Mouse (Mus musculus) kidney, adult 9 months (tissue): ENCODE data around the gene Rpain.

ENCODE experiments used
- DNase-seq: peaks from one replicate; pipeline ENCODE4 v3.0.0; 2022

The Rpain gene

DNA sequence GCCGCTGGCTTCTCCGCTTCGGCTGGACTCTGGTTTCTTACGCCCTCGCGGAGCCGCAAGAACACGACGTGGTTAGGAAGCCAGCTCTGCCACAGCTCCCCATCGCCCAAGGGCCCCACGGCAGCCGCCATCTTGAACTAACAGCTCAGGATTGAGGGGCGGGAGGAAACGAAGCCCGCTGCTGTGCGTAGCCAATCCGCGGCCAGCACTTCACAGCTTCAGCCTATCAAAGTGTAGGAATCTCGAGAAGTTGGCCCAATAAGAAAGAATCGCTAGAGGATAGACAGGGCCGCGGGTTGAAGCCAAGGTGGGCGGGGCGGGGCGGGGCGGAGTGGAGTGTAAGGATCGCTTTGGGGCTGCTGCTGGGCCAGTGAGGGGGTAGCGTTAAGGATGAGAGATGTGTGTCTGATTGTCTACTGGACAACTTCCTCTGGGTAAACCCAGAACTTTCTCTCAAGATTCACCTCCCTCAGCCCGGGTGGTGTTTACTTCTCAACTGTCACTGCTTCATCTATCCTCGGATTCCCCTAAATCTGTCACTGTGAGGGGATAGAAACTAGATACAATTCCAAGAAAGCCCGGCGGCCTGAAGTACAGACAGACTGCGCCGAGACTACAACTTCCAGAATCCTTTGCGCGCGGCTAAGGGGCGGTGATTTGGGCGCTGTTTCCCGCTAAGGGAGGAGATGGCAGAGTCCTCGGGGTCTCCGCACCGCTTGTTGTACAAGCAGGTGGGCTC lies at the start of gene Rpain, which contains the start of gene Nup88:
TSS of gene Rpain (plus strand) at position 393 of the 739 bp plus-strand sequence.
TSS of gene Nup88 (minus strand) at position 153 of the 739 bp plus-strand sequence.
- peak; percentile 96 for DNase-seq

DNA sequence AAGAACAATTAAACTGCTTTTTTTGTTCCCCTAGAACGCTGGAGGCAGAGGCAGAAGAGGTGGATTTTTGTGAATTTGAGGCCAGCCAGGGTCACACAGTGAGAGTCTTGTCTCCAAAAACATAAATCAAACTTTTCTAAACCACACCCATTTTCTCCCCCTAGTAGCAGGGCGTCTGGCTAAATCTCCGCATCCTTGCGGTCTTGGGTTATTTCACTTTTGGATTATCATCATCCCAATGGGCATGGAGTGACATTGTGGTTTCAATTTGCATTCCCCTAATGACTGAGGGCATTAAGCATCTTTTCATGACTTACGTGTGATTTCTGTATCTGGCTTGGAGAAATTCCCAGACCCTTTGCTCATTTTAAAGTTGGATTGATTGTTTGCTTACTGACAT lies 38.6 kb upstream of the Rpain start:
- no peak for DNase-seq

DNA sequence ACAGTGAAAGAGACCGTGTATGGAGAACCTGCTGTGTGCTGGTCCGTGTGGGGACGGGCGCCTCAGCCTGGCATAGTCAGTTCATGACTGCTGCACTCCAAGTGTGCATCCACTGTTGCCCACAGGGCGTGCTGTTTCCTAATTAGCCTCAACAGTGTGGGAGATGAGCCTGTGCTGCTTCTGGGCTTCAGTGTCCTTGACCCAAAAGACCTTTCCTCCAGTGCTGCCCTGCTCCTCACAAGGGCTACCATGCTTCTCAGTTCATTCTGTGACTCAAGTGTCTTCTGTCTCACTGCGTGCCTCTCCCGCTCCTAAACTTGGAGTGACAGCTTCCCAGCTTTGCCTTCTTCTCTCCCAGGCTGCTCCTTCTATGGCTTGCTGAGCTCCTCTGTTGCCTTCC lies 34.7 kb upstream of the Rpain start:
- DNase-seq: no peak

DNA sequence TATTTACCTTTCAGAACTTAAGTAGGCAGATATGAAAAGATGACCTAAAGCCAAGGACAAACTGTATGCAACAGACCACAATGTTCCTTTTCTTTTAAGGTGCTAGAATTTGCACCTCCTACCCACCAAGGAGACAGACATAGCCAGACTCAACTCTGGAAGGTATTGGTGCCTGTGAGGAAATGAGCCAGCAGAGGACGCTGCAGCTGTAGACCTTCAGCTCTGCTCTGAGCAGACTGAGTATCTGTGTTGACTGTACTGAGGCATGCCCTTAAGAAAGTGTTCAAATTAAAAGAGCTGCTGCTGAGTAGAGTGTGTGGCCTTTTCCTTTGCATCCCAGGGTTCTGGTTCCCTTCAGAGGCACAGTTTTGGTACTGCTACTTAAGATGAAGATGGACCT lies 27.4 kb upstream of the Rpain start:
- DNase-seq: no peak

DNA sequence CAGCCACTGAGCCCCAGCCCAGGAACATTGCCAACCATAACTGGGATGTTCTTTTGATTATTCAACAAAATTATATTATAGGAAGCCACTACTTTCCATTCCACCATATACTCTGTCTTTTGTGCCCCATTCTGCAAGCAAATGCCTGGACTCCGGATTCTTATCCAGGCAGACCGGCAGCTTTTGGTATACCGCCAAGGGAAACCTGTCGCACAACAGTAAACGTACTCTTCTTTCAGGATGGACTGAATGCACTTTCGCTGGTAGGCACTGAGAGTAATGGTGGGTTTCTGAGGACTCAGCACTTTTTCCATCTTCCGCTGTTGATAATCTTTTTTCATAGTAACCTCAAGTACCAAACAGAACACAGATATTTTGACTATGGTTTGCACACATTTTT lies 26.4 kb upstream of the Rpain start:
- DNase-seq: no peak

DNA sequence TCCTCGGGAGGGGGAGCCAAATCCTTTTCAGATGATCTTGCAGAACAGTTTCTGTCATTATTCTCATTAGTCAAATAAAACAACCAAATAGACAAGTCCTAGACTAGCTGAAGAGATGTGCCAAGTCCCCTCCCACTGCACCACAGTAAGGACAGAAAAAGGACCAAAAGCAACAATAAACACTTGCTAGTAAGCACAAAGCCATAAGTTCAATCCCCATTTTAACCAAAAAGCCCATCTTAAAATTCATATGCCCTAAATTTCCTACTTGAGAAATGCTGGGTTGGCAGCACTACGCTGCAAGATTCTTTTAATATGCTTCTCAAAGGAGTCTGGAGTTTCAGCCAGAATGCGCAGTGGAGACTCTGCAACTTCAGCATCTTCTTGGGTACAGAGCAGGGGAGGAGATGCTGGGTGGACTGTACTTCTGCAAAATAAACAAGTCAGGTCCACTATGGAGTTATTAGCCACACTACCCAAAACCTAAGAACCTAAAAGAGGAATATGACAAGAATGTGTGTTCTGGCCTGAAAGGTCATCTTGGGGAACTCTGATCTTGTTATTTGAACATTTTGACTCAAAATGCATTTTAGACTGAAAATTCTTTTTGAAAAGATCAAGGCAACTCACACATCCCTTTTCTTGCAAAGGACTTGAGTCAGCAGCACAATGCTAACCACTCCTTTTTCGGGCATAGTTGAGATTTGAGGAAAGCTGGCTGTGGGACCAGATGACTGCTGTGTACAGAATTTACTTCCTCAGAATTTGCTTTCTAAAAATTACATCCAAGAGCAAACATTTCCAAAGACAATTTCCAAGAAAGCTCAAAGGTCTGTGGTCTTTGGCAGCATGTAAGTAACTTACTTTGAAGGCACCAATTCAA lies 24.8 kb upstream of the Rpain start:
- DNase-seq: peak; percentile 9

DNA sequence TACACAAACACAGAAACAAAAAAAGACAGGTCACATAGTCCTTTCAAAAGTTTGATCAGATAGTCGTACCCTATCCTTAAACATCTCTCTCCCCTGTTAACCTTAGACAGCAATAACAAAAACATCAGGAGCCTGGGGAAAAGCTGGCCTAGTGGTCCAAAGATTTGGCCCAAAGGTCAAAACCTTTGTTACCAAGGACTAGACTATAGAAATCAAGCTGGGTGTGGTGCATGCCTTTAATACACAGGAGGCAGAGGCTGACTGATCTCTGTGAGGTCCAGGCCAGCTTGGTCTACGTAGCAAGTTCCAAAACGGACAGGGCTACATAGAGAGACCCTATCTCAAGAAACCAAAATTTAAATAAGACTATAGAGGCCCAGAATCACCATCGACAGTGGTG lies 15.3 kb upstream of the Rpain start:
- DNase-seq: no peak

DNA sequence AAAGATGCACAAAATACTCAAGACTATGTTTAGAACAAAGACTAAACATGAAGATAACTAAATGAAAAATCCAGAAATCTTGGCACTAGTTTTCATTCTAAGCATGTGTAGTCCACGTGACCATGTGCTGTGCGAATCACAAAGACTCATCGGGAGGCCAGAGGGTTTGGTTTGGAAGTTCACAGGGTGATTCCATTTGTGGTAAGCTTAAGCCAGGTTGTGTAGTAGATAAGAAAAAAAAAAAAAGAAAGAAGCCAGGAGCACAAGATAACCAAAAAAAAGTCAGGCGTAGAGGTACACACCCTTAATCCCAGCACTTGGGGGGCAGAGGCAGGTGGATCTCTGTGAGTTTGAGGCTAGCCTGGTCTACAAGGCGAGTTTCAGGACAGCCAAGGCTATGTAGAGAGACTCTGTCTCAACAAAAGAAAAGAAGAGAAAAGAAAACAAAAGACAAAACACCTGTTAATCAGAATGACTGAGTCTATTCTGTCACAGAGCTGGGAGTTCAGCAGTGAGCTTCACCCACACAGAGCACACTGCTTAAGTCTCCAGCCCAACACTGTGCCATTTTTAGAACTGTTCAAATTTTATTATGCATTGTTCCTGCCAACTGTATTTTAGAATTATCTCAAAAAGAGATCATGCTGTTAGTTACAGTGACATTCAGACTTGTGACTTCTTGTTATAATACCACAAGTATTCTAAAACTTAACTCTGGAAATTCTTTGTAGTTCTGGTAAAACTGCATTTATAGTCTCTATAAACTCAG lies 9.0 kb upstream of the Rpain start:
- no peak for DNase-seq

DNA sequence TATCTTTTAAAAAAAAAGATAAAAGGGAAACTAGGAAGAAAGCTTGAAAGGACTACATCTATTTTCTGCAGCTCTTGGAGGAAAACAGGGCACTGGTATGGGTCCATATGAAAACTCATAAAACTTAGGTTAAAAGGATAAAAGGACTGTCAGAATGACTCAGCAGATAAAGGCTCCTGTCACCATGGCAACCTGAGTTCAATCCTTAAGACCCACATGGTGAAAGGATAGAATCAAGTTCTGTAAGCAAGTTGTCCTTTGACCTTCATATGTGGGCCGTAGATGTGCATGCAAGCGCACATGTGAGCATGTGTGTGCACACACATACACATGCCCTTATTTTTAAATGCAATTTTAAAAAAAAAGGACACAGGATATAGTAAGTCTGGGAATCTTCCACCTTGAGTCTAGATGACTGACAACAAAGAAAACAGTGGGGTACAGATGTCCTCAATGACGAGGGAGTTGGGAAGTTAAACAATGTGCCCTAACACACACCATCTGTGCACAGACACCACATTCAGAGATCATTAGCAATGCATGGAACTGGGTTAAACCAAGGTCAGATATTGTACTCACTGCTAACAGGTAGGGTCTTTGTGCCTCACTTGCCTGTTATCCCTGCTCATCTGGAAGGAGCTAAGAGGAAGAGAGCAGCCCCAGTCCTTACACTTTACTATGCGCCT lies 5.6 kb upstream of the Rpain start:
- DNase-seq: no peak

DNA sequence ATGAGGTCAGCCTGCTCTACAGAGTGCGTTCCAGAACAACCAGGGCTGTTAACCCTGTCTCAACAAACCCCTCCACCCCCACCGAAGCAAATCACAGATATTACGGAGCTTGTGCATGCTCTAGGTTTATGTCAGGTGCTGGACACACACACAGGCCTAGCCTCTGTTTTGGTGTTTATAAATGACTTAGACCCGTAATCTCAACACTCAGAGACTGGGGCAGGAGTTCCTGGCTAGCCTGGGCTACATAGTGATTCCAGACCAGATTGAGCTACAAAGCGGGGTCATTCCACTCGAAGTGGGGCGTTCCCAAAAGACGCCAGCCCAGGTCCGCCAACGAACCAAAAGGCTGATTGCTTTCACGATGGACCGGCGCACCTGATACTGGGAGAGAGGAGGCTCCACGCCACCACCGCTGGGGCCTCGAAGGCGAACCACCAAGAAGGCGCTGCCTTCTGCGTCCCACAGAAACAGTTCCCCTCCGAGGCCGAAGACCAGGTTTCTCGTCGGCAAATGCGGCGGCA lies 680 bp upstream of the Rpain start:
- DNase-seq: no peak

DNA sequence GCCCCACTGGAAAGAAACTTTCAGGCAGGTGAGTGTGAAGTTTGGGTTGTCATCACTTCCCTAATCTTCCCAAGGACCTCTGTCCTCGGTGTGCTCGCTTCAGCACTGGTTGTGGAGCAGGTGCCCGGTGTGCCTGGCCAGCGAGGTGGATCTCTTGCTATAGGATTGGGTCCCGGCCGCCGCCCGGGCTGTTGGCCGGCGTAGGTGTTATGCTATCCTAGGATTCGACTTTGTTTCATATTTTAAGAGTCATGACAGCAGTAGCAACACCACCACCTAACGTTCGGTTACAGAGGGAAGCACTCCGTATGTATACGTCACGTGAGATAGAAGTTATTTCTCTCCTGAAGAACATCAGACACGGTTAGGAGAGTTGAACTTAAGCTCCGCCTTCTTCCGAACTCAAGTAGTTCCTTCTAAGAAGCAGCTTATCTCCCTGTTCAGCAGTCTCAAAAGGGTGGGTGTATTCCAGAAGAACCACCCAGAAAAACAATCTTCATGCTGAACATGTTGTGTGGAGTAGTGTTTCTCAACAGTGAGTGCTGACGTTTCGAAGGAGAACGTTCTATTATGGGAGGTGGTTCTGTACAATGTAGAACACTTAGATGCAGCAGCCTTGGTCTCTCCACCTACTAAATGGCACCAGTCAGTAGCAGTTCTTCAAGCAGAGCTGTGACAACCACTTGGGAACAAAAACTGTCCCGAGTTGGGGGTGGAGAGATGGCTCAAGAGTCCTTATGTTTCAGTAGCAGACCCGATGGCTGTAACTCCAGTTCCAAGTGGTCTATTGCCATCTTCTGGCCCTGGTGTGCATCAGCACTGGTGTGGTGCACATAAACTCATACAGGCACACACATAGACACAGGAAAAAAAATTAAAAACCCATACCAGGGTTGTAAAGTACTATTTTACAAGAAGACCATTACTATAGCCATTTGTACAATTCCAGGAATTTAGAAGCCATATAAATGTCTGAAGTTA lies 837 bp downstream of the Rpain start:
- DNase-seq: peak; percentile 26

DNA sequence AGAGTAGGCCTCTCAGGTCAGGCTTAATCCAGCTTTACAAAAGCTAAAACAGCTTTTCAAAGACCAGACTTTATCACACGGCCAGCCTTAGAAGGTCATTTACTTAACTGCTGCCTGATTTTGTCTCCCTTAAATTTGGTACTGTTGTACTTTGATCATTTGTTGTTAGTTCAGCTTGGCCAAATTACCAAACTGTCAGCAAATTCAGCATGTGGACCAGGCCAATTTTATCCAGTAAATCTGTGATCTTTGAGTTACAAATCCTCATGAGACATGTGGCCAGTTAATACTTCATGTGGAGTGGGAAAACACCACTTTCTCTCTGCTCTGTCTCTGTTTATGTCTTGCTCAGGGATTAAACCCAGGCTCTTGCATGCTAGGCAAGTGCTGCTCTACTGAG lies 2.6 kb downstream of the Rpain start:
- peak; percentile 66 for DNase-seq

DNA sequence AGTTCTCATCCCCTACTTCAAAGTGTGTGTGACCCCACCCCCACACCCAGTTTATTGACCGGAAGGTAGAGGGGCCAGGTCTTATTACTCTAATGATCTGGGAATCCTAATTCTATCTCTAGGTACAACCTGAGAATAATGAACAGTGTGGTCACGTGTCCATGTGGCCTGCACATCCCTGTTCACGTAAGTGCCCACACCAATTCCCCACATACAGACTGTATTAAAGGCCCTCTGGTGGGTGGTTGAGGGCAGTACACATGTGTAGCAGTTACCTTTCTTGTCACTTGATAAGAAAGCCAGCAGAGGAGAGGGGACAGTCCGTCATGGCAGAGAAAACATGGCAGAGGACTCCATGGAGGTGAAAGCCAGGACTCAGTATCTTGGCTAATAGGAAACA lies 3.9 kb downstream of the Rpain start:
- DNase-seq: peak; percentile 25

DNA sequence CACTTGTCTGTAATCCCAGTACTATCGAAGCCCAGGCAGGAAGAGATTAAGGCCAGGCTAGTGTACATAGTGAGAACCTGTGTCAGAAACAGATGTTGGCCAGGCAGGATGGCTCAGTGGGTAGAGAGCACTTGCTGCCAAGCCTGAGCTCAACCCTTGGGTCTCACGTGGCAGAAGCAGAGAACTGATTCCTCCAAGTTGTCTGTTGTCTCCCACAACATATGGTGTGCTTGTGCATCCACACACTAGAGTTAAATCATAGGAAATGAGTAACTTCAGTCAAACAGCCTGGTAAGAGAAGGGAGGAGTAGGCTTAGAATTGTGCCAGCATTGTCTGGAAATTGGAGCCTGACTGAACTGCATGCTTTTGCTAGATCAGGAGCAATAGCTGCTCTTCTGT lies 5.2 kb downstream of the Rpain start:
- no peak for DNase-seq

DNA sequence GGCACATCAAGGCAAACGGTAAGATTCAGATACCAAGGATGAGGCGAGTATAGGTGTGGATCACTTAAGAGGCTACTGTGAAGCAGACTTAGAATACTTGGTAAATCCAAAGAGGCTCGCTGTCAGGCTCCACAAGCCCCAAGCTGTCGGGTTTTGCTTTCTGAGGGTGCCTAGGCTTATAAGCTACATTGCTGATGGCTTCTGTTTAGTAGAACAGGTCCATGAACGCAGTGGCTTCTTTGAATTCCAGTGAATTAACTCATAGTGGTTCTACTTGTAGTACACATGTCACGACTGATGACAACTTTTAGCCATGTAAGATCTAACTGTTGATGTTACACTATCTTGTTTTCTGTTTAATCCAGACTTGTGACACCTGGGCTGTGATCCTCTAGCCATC lies 7.3 kb downstream of the Rpain start:
- no peak for DNase-seq

DNA sequence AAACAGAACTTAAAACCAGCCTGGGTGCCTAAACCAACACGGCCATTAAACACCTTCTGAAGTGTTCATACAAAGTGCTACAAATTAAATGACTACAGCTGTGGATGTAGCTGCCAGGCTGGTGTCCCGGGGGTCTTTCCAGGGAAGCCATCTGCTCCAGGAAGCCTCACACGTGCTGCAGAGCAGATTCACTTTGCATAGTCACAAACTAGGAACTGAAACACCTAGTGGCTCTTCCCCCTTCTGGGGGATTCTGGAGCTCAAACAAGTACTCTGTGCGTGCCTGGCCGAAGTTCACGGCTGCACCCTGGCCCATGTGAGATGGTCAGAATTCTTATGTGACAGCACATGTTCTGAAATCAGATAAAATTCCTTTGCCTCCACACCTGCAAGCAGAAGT lies 10.2 kb downstream of the Rpain start:
- no peak for DNase-seq

DNA sequence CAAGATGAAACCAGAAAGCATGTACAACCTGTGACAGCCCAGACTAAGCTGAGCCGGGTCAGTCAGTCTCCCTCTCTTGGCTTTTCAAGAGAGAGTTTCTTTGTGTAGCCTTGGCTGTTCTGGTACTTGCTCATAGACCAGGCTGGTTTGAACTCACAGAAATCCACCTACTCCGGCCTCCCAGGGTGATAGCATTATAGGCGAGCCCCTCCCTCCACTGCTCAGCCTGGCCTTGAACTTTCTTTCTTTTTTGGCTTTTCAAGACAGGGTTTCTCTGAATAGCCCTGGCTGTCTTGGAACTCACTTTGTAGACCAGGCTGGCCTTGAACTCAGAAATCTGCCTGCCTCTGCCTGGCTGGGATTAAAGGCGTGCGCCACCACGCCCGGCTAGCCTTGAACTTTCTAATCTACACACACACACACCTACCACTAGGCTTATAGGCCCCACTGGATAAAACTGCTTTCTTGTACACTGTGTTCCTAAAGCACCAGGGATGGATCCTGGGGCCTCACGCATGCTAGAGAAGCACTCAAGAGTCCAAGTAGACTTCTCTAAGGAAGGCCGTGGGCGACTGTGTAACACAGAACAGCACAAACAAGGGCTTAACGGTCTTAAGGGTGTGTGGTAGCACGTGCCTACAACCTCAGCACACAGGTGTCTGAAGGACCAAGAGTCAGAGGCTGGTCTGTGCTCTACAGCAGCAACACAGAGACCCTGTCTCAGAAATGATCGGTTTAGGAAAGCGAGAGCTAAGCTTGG lies 10.9 kb downstream of the Rpain start:
- DNase-seq: no peak

DNA sequence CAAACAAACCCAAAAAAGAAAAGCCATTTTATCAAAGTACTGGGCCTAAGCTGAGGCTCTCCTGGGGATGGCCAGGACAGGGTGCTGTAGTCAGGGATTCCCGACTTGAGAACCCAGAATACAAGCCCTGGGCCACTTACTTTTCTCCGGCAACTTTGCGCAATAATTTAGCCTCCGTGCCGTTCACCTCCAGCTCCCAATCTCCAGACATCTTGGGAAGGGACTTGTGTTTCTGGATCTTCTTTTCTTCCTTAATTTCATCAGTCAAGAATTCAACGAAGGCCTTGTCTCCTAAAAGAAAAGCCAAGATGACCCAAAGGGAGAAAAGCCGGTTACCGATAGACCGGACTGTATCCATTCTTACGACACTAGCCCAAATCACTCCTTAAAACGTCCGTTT lies 12.0 kb downstream of the Rpain start:
- DNase-seq: no peak

DNA sequence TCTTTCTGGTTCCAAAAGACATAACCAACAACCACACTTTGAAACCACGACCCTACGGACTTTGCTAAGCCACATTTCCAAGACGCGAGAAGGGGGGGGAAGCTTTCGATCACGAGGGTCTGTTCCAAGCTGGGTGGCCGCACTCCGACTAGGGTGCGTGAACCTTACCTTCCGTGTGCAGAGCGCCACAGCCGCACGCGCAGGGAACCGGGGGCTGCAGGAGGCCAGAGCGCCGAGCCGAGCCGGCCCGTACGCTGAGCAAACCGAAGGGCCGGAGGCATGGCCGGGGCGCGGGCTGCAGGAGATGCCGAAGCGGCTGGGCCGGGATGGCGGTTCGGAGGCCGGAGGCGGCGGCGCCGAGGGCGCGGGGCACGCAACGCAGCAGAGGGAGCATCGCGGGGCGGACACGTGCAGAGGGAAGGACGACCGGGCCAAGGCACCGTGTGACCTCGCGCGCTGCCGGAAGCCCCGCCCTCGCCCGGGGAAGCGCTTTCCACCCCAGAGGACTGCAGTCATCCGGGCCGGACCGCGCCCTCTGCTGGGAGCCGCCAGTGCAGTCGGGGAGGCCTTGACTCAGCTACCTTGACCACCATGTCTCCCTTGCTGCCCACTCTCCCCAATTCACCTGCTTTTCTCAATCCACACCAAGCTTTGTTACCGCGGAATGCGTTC lies 12.7 kb downstream of the Rpain start, which contains the start of gene C1qbp:
TSS of gene C1qbp (minus strand) at position 470 of the 672 bp plus-strand sequence.
- DNase-seq: peak; percentile 94

DNA sequence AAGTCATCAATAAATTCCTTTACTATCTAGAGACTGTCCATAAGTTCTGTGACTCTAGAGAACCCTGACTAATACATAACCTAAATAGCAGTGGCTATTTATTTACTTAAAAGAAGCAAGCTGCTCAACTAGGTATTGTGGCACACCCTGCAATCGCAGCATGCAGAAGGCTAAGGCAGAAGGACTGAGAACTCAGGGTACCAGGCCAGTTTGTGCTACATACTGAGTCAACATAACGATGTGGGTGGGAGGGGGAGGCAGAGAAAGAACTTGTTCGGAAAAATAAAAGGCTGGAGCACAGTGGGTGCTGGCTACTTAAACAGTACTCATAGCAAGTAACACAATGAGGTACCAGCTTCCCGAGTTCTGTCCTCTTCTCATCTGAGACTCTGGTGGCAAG lies 31.2 kb downstream of the Rpain start:
- DNase-seq: no peak
